Mouse (Mus musculus): ENCODE results near the gene Fuom.
A peak's percentile ranks its signal among the peaks of the same experiment; 100 is the strongest.

DNA sequence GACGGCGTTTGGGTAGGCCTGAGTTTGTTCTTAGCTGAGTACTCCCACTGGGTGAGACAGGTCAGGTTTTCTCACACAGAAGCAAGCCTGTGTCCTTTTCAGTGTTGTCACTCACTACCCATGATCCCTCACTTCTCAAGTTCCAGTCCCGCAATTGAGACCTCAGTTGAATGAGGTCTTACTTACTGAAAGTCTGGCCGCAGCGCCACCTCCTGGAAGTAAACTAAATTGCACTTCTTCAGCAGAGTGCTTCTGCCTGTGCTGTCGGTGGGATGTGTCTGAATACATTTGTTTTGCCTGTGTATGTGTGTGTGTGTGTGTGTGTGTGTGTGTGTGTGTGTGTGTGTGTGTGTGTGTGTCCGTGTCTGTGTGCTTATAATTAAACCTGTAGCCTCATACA, 39.1 kb downstream of the Fuom start:
- TF ChIP-seq CTCF (IDR thresholded peaks at IDR 0.05; ENCODE audit: insufficient read depth, low read length): peak; percentile 64
- TF ChIP-seq POLR2A (IDR thresholded peaks at IDR 0.05; ENCODE audit: borderline replicate concordance, extremely low read depth, low read depth, low read length): no peak
